In genomic region chr1:38363856-38364255, GRCm38 (mm10) we compare ENCODE assay signal across 17 mouse cellular contexts.
A peak's percentile ranks its signal among the peaks of the same experiment; 100 is the strongest.
DNase-seq lines count a peak whose midpoint lies in the region; ATAC-seq and TF ChIP-seq lines count a peak whose summit lies in the region.
"Had no signal": no experiment of that assay in that cellular context is flagged by ENCODE, and none has a peak within 500 bp of the region (broad histone marks: within the 10 kb centered on the region; RNA-seq: fewer than 3 reads in every experiment).

No protein-coding gene starts in this region.

- 51% methylated on average over 2 of the region's 2 CpGs for WGBS in embryonic facial prominence, embryonic 14.5 days

- no peak overlapping the region for H3K4me2 ChIP-seq in embryonic facial prominence, embryonic 14.5 days (ENCODE audit: low read depth, low read length)
- H3K4me2 ChIP-seq: forebrain, embryonic 12.5 days; heart, embryonic 12.5 days; hindbrain, embryonic 14.5 days had no signal

- no peak for TF ChIP-seq POLR2A in brain, embryonic 14.5 days (IDR thresholded peaks at IDR 0.05; ENCODE audit: borderline replicate concordance, extremely low read depth, insufficient read depth, insufficient read length, poor library complexity, severe bottlenecking)

- H3K27ac ChIP-seq in embryonic facial prominence, embryonic 14.5 days (replicated peaks; ENCODE audit: low read depth, low read length): no peak overlapping the region
- H3K27ac ChIP-seq: forebrain, embryonic 12.5 days; hindbrain, embryonic 10.5 days; hindbrain, embryonic 14.5 days had no signal

- H3K9me3 ChIP-seq in embryonic facial prominence, embryonic 14.5 days (ENCODE audit: control insufficient read depth, low read length): no peaks in the 10 kb centered on the region
- H3K9me3 ChIP-seq: forebrain, embryonic 12.5 days; heart, embryonic 12.5 days; hindbrain, embryonic 10.5 days had no signal

- peak; percentile 55; the same call in 1 of the 2 replicates for ATAC-seq in embryonic facial prominence, embryonic 14.5 days (ENCODE audit: low read depth)
- ATAC-seq: intestine, postnatal 0 days had no signal

- TF ChIP-seq CTCF in brain, embryonic 14.5 days (IDR thresholded peaks at IDR 0.05; ENCODE audit: borderline replicate concordance, extremely low read depth, insufficient read depth, insufficient read length): no peak

- H3K4me3 ChIP-seq in embryonic facial prominence, embryonic 14.5 days (ENCODE audit: low read depth, low read length): no peak overlapping the region
- H3K4me3 ChIP-seq: forebrain, embryonic 12.5 days; heart, embryonic 12.5 days; hindbrain, embryonic 10.5 days had no signal

- no peak overlapping the region for H3K9ac ChIP-seq in embryonic facial prominence, embryonic 14.5 days (ENCODE audit: low read depth, low read length)
- H3K9ac ChIP-seq: forebrain, embryonic 12.5 days; heart, embryonic 12.5 days; hindbrain, embryonic 14.5 days had no signal

- H3K27me3 ChIP-seq in embryonic facial prominence, embryonic 14.5 days (replicated peaks; ENCODE audit: control insufficient read depth, insufficient read depth, low read length): no peaks in the 10 kb centered on the region
- H3K27me3 ChIP-seq: forebrain, embryonic 12.5 days; heart, embryonic 12.5 days had no signal

- H3K4me1 ChIP-seq in embryonic facial prominence, embryonic 14.5 days (ENCODE audit: control insufficient read depth, insufficient read depth, low read length): peaks cover 19% of the 10 kb centered on the region

- DNase-seq in gastrocnemius, postnatal 25 days: peak; percentile 19
- no peak for DNase-seq in gastrocnemius, adult 18-20 months (ENCODE audit: low spot score)
- peak; percentile 13 for DNase-seq in Muller cell, postnatal 12 days (ENCODE audit: inconsistent ontology term)
- peak; percentile 31 for DNase-seq in brain, embryonic 14.5 days (ENCODE audit: low read depth)
- peak; percentile 61 for DNase-seq in embryonic facial prominence, embryonic 14.5 days (ENCODE audit: low spot score)
- DNase-seq in frontal cortex, postnatal 25 days (ENCODE audit: low spot score in 2 of 2): no peak
- DNase-seq: adrenal gland, adult 8-10 months; adrenal gland, postnatal 36 days; cerebellum, adult 11 months; cerebellum, adult 9-10 months; cerebellum, postnatal 25 days; kidney, adult 8-10 months had no signal

- H3K36me3 ChIP-seq in embryonic facial prominence, embryonic 14.5 days (ENCODE audit: control insufficient read depth, insufficient read depth, low read length): no peaks in the 10 kb centered on the region
- H3K36me3 ChIP-seq: forebrain, embryonic 12.5 days; heart, embryonic 12.5 days; hindbrain, embryonic 10.5 days had no signal

Comparison
In these comparisons a context has a peak if more than half of its experiments do, and no peak if none do; other contexts are left out.
1. DNase-seq: peak in gastrocnemius, postnatal 25 days (single experiment), Muller cell, postnatal 12 days (single experiment), brain, embryonic 14.5 days (single experiment) and embryonic facial prominence, embryonic 14.5 days (single experiment); none in gastrocnemius, adult 18-20 months (single experiment) and frontal cortex, postnatal 25 days (0 of 2).